Mouse (Mus musculus) CD4-positive, CD25-positive, alpha-beta regulatory T cell, adult 4 months (primary cell): ENCODE results near the gene Mast4. TPM values are rescaled to one million over a fixed set of nuclear protein-coding genes. Genes with fewer than 3 reads are reported as not detected.
"Not testable (repeated sequence)": the region's sequence is repeated elsewhere in the genome, so short reads cannot be mapped to it uniquely, and the experiment has no call there.

ENCODE experiments used
- ATAC-seq: one replicate; pipeline ENCODE4 v1.8.0; 2017
- polyA plus RNA-seq, 2 experiments: library from polyadenylated mRNA; unstranded; fragments of 100-300 nt; shearing (Covaris generic); gene quantifications; one replicate each; pipeline ENCODE4 v1.2.1; 2017

Gene Mast4
- polyA plus RNA-seq: 10 to 100 TPM; 18.5 to 22.4 TPM

DNA sequence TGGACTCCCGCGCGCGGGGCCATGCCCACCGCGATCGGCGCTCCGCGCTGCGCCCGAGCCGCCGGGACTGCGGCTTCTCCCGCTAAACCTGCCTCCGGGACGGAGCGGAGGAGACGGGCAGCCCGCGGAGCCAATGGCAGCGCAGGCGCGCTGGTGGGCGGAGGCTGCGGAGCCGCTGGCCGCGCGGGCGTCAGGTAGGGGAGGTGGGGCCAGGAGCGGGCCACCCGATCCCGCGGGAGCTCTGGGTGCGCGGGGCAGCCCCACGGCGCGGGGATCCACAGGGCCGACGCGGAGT lies at the start of gene Mast4:
Mast4 (minus strand) TSS at position 106 of the 295 bp plus-strand sequence.
- no peak for ATAC-seq

GRCm38 (mm10) chr13:103374495-103374894 lies 40.2 kb upstream of the Mast4 start:
- no peak for ATAC-seq

- ATAC-seq: no peak
Observed at GRCm38 (mm10) chr13:103369194-103369593, 34.9 kb upstream of the Mast4 start.

DNA sequence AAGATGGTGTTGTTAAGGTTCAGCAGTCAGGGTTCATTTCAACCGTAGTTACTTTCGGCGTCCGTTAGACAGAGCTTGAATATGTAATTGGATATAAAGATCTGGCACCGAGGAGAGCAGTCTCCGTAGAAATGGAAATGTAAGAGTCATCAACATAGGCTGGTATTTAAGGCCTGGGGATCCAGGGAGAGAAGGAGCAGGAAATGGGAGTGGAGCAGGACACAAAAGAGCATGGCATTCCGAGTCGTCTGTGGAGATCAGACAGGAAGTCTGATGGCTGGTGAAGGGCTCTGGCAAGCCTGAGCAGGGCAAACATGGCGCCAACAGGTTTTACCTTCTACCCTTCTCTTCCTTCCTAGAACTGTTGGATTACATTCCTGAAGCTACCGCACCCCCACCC lies 28.9 kb upstream of the Mast4 start:
- no peak for ATAC-seq

DNA sequence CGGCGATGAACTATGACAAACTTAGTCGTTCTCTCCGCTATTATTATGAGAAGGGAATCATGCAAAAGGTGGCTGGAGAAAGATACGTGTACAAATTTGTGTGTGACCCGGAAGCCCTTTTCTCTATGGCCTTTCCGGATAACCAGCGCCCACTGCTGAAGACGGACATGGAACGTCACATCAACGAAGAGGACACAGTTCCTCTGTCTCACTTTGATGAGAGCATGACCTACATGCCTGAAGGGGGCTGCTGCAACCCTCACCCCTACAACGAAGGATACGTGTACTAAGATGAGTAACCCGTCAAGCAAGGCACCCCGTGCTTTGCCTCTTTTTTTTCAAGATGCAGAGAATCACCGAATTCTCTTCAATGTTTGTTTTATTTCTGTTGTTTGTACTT lies 23.1 kb upstream of the Mast4 start:
- ATAC-seq: not testable (repeated sequence)

GRCm38 (mm10) chr13:103356909-103357308 lies 22.6 kb upstream of the Mast4 start:
- ATAC-seq: not testable (repeated sequence)

DNA sequence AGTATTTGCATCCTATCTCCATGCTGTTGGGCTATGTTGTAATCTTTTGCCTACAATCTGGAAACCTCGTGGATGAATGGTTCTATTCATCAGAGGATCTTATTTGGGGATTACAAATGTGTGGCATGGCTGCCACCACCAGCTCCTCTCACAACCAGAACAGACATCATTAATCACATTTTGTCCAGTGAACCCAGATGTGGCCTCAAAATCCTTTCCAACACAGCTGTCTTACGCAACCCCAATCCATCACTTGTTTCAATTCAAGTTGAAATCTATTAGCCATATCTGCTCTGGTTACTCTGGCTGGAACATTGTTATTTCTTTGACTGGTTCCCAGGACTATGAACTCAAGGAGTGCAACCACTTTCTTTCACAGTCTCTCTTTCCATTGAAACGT lies 20.4 kb upstream of the Mast4 start:
- no peak for ATAC-seq

DNA sequence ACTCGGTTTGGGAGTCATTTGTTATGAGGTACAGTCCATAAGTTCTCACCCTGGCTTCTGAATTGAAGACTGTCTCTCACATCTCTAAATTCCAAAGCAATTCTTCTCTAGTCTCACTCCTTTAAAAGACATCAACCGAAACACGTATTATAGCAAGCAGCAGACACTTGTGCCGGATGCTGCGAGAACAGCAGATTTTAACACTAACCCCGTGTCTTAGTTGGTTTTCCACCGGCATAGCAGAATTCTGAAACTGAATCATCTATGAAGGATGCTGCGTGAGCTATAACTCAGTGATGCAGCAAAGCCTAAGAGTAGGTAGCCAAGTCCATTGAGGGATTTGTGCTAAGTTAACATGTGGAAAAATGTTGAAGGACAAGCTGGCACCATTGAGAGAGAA lies 10.5 kb upstream of the Mast4 start:
- ATAC-seq: no peak

GRCm38 (mm10) chr13:103344006-103344720 lies 9.9 kb upstream of the Mast4 start:
- no peak for ATAC-seq

DNA sequence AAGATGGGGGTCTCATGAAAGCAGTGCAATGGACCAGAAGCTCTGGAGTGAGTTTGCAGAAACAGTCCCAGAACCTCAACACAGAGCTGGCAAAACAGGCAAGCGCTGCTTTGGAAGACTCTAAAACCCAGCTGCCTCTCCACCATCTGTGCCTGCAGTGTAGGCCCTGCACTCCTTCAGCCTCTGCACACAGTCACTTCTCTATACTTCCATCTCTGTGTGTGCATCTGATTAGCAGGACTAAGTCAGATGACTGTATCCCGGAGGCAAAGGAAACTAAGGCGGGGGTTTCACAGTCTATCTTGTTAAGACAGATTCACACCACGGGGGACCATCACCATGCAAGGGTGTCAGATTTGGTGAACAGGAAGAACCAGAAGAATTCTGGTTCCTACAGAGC lies 6.7 kb upstream of the Mast4 start:
- ATAC-seq: no peak

- no peak for ATAC-seq
Observed at GRCm38 (mm10) chr13:103338616-103339015, 4.3 kb upstream of the Mast4 start.

GRCm38 (mm10) chr13:103336237-103336636 lies 1.9 kb upstream of the Mast4 start:
- no peak for ATAC-seq

DNA sequence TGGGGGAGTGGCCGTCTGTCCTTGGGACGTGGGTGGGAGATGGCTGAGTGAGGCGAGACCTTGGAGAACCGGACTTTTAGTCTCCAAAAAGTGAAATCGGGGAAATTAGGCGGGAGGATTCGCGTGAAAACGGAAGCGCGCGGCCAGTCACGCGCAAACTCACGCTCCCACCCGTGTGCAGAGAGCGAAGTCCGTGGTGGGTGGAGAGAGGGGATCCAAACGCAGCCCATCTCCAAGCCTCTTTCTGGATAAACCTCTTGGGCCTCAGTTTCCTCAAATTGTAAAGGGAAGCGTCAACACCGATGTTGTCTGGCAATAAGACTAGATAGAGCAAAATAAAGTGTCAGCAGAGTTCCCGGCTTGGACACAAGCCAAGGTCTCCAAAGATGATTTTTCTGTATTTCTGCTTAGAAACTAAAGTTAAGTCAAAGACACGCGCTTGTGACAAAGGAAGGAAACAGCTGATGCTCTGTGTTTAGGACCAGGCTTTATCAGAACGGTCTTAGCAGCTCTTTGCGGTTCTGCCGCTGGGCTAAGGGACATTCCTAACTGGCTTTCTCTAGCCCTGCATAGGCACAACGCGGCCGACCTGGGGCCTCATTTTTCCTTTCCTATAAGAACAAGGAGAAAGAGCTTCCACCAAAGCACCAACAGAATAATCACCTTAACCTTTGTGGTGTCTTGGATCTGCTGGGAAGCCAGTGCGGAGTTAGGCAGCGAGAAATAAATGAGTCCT lies 594 bp upstream of the Mast4 start:
- ATAC-seq: no peak

- no peak for ATAC-seq
Observed at GRCm38 (mm10) chr13:103333601-103334391, 501 bp downstream of the Mast4 start.

DNA sequence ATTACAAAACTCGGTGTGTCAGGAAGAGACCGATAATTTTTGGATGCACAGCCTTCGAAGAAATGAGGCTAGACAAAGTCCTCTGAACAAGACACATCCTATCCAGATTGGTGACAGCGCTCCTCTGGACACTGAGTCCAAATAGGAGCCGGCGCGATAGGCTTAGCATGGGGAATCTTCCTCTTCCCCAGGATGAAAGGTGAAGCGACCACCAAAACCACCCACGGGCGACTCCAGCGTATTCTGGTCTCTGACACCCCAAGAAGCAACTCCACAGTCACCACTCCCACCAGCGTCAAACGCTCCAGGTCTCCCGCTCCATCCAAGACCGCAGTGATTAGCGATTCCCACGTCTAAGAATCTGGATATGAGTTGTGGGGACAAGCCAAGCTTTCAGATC lies 1.1 kb downstream of the Mast4 start:
- no peak for ATAC-seq

DNA sequence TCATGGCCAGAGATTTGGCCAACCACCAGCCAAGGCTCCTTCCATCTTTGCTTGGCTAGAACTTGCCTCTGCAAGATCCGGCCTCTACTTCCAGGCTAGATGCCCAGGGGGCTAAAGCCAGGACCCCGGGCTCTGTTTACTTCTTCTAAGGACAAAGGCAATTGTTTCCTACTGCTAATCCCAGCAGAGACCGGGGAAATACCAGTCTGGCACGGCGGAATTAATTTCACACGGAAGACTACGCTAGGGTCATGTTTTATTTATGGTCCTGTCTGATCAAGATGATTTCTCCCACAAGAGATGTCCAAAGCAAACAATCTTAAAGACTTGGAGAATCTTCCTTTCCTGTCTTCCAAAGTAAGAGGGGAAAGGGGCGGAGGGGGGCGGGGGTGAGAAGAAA lies 1.6 kb downstream of the Mast4 start:
- ATAC-seq: no peak

DNA sequence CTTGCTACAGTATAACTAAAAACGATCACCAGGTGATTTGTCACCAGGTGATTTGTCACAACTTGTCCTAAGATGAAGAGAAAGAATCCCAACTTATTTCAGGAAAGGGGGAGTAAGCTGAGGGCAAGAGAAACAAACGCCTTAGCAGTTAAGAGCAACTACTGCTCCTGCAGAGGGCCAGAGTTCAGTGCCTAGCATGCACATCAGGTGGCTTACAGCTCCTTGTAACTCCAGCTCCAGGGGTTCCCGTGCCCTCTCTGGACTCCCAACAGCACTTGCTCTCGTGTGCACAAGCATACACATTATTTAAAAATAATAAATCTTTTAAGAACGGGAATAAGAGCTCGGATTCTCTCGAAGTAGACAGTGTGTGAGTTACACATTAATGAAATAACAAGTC lies 3.2 kb downstream of the Mast4 start:
- ATAC-seq: no peak

GRCm38 (mm10) chr13:103328299-103328698 lies 6.0 kb downstream of the Mast4 start:
- ATAC-seq: no peak

GRCm38 (mm10) chr13:103327843-103328242 lies 6.5 kb downstream of the Mast4 start:
- ATAC-seq: no peak

DNA sequence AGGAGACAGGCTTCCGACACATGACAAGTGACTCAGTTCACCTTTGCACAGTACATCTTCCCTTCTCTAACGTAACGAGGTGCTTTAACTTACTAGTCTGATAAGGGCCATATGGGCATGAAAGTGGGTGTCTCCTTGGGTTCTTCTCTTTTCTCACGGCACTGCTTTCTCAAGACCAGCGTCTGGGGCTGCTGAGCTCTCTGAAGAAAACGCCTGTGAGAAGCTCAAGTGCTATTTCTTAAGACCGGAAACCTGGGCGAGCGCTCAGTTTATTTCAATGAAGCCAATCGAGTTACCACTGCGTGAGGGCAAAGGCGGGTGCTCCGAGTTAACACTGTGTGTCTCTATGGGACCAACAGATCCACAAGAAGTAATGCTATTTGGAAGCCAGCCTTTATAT lies 8.1 kb downstream of the Mast4 start:
- no peak for ATAC-seq

GRCm38 (mm10) chr13:103319881-103320280 lies 14.4 kb downstream of the Mast4 start:
- ATAC-seq: no peak

DNA sequence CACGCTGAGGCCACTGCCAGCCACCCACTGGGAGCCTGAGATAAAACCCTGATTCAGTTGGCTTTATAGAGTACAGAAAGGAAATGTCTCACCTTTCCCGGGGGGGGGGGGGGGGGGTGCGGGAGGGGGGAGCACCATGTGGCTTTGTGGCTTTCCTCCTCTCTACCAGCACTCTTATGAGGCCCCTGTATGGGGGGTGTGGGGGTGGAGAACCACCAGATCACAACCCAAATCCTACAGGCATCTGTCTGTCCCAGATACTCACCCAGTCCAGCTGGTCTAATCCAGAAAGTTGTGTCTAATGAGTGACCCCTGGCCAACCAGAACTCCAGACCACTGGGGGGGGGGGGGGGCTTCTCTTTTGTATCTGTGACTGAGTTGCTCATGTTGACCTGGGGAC lies 15.0 kb downstream of the Mast4 start:
- ATAC-seq: no peak

DNA sequence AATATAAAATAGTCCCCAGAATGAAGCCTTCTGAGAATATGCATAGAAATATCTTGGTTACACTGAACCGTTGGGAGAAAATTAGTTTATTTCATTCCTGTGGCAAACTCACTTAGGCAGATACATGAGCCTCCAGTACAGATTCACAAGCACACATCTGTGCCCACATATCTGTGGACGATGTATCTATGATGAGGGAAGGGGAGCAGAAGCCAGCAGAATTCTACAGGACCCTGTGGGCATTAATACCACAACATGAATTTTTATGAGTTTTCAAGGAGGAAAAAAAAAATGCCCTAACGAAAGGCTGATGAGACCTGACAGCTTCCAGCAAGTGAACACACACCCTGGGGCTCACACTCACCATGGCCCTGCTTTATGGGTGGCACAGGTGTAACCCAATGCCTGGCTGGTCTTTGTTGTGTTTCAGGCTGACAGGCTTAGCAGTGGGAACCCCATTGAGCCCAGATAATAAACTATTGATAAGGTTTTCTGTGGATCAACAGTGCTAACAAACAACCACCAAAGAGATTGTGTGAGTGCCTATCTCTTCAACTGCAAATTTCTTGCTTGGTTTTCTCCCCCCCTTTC lies 17.4 kb downstream of the Mast4 start:
- no peak for ATAC-seq
